Mouse (Mus musculus): Measurements from ENCODE around the gene Stat3.
A peak's percentile ranks its signal among the peaks of the same experiment; 100 is the strongest.

Gene Stat3

DNA sequence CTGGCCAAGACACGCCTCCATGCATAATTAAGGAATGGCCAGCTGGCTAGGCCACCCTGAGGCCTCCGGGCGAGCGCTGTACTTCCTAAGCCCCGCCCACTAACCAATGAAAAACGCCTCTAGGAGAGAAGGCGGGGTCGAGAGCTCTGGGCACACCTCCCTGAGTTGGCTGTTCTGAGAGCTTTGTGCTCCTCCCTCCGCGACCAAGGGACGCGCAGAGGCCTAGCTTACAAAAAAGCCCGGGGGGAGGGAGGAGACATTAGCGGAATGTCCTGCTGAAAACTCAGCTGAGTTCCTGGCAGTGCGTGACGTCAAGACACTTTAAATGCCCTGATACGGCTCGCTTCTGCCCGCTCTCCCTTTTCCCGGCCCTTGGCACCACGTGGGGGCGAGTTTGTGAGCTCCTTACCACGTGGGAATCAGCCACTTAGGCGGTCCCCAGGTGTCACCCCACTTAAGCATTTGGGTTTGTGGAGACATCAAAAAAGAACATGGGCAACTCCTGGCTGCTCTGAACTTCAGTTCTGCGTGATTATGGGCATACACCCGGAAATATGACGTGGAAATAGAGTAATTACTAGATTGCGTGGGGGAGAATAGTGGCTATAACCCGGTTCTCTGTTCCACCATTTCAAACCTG is at the start of gene Stat3:
Stat3 (minus strand) TSS at position 29 of the 640 bp plus-strand sequence.
- peak; percentile 100 for DNase-seq (ENCODE audit: low read depth, low spot score)

DNA sequence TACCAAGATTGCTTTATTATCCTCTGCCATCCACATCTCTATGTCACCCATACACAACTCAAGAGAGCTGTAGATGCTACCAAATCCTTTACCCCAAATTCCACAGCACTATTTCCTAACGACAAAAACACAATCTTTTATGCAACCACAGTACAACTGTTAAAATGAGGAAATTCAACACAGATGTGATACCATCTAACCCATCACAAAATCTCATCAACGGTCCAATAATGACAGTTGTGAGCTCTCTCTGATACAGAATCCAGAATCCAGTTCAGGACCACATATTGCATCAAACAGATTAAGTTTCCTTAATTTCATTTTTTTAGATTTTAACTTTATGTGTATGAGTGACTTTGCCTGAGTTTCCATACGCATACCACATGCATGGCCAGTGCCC is 49.3 kb upstream of the Stat3 start:
- DNase-seq (ENCODE audit: low read depth, low spot score) = no peak

DNA sequence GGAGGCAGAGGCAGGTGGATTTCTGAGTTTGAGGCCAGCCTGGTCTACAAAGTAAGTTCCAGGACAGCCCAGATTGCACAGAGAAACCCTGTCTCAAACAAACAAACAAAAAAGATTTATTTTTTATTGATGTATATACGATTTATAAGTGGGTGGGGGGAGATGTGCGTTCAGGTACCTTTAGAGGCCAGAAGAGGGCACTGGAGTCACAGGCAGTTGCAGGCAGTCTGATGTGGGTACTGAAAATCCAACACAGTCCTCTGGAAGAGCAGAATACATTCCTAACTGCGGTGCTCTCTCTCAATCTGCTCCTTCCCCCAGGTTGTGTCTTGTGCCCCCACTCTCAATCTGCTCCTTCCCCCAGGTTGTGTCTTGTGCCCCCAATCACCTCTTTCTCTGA is 46.3 kb upstream of the Stat3 start:
- DNase-seq (ENCODE audit: low read depth, low spot score) = peak; percentile 74

DNA sequence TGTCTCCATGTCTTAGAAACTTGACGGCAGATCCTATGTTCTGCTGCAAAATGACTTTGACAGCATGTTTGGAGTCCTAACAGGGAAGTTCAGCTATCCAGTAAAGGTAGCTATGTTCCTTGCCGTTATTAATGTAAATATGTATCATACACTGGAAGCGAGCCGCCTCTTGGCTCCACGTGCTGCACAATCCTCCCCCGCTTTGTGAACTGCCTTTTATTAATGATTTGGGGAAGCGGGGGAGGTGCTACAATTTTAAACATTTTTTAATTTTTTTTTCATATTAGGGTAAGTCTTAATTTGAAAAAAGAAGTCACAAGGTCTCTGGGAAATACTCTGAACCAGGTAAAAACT is 44.4 kb upstream of the Stat3 start:
- DNase-seq (ENCODE audit: low read depth, low spot score) = no peak

DNA sequence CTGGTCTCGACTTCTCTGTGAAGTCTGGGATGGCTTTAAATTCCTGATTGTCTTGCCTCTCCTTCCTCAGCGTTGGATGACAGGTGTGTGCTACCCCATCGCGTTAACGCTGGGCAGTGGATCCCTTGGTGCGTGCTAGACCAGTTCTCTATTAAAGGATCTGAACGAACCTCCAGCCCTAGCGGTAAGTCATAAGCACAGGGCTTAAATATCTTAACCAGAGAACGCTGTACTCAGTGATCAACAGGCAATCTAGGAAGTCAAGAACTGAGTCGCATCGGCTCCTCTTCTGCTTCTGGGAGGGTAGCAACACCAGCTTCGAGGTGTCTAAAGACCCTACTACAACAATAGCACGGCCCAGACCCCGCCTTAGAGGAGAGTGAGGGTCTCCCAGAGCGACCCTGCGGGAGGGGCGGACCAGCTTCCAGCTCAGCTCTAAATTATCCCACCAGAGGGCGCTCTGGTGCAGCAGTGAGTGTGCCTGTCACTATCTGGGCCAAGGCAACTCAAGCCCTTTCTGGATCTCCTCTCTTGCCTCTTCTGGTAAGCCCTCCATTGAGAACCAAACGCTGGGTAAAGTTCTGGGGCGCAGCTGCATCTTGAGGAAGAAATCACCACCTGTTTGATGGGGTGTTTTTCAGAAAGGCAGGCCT is 43.9 kb upstream of the Stat3 start:
- DNase-seq (ENCODE audit: low read depth, low spot score) = peak; percentile 83

DNA sequence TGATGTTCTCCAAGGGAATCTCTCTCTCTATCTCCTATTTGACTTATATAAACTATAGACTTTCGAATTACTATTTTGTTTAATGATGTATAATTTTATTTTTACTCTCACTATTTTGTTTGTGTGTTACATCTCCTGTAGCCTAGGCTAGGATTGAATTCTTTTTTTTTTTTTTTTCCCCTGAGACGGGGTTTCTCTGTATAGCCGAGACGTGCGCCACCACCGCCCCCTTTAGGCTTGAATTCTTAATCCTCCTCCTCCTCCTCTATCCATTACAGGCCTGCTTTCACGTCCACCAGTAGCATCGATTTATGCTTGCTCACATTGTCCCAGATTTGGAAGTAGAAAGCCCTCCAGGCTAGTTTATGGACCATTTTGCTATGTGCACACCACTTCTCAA is 42.7 kb upstream of the Stat3 start:
- DNase-seq (ENCODE audit: low read depth, low spot score) = peak; percentile 36

DNA sequence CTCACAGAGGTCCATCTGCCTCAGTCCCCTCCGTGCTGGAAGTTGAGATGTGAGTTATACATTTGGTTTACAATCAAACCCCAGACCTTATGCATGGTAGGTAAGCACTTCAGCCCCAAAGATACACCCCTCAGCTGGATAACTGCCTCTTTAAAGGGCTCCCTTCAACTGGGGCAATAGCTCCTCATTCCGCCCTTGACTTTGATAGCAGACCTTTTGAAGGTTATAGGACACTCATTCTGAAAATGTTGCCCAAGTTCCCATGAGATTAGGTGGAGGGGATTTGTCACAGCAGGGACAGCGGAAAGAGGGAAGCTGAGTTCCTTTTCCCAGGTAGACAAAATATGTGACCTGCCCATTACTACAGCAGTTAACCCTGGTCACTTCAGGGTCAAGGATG is 41.9 kb upstream of the Stat3 start:
- no peak for DNase-seq (ENCODE audit: low read depth, low spot score)

DNA sequence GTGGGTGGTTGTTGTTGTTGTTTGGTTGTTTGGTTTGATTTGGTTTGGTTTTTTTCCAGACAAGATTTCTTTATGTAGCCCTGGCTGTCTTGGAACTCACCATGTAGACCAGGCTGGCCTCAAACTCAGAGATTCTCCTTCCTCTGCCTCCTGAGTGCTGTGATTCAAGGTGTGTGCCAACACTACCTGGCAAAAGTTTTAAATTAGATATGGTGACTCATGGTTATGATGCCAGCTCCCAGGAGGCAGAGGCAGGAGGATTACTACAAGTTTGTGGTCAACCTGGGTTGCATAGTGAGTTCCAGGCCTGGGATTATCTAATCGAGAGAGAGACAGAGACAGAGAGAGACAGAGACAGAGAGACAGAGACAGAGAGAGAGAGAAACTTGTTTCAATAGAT is 41.1 kb upstream of the Stat3 start:
- no peak for DNase-seq (ENCODE audit: low read depth, low spot score)

DNA sequence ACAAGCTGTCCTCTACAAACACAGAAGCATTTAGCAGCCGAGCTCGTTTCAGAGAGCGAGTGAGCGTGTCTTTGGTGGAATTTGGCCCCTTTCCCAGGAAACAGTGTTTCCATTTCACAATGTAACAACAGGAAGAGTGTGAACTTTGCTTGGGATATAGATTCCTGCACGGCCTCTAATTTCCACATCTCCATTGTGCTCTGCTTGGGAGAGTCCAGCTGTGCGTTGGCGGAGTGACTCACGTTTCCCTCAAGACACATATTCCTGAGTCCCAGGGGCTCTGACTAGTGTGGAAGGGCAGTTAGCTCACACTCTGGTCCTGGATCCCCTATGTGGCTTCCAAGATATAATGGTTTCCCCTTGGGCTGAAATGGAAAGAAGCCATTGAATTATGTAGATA is 40.5 kb upstream of the Stat3 start:
- DNase-seq (ENCODE audit: low read depth, low spot score) = no peak

DNA sequence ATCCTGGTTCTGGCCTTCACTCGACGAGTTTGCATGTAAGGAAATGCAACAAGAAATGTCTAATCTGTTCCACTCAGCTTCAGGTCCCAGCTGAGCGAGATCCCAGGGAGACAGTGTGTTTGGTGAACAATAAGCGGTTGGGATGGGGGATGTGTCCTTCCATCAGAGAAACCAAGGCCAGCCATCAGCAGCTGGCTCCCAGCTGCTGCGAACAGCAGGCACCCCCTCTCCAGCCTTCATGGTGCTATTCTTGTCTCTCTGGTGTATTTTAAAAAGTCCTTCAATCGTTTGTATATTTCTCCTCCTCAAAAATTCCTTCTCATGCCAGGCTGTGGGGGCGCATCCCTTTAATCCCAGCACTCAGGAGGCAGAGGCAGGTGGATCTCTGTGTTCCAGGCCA is 35.9 kb upstream of the Stat3 start:
- DNase-seq (ENCODE audit: low read depth, low spot score) = no peak

DNA sequence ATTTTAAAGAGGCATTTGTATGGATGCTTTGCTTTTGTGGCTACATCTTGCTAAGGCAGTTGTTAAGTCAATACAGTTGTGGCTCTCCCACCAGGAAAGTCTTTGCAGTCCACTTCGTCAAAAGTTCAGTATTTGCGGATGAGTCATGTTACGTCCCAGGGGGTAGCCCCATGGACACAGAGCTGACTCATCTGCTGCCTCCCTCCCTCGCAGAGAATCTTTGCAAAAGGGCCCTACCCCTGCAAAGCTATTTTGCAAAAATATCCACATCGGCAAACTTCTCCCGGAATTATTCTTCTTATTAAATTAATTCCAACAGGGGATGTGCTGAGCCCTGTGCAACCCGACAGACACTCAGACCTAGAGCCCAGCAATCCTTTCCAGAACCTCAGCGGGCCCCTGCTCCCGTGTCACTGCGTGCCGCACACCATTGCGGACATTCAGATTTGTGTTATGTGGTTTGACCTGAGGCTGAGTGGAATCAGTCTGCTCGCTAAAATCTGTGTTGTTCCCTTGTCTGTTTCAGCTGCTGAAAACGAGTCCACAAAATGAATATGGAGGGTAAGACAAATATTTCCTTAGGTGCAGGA is 35.1 kb upstream of the Stat3 start:
- no peak for DNase-seq (ENCODE audit: low read depth, low spot score)

DNA sequence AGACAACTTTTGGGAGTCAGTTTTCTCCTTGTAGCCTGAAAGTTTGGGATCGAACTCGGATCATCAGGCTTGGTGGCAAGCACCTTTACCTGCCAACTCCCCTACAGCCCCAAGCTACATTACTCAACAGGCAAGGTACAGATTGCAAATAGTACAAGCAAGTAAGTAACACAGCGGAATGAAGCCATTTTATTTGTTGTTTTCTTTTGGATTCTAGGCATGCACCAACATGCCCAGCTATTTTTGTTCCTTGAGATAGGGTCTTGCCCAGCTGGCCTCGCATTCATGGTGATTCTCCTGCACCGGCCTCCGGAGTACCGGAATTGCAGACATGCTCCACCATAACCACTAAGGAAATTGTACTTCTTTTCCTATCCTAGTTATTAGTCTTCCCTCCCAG is 33.9 kb upstream of the Stat3 start:
- no peak for DNase-seq (ENCODE audit: low read depth, low spot score)

DNA sequence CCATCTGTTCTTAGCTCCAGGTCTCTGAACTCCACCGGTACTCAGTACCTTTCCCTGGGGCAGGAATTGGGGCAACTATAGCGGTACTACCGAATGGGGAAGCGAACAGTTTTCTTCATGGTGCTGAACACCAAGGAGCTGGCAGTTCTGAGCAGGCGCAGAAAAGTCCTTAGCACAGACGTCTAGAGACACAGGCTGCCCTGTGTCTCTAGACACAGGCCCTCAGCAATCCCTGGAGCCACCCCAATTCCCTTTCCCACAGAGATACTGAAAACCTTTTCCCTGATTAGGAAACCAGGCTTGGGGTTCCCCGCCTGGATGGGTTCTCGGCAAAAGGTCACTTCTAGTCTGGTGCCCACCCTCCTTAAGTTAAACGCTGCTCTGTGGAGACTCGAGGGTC is 32.1 kb upstream of the Stat3 start:
- DNase-seq (ENCODE audit: low read depth, low spot score) = no peak

DNA sequence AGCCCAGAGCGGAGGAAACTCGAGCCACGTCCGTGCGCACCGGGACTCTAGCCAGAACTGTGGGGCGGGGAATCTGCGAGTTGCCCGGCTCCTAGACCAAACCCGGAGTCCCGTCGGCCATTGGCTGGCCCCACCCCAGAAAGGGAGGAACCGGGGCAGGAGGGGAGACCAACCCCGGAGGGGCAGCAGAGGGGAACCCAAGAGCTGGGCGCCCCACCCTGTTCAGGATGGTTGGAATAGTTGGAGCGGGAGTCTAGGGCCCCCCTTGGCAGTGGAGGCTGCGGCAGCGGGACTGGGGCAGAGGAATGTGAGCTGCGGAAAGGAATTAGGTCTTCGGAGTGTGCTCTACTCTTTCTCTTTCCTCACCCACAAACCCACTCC is 31.2 kb upstream of the Stat3 start, which contains the start of gene Cavin1:
Cavin1 (minus strand) TSS at position 331 of the 381 bp plus-strand sequence.
- DNase-seq (ENCODE audit: low read depth, low spot score) = peak; percentile 59

DNA sequence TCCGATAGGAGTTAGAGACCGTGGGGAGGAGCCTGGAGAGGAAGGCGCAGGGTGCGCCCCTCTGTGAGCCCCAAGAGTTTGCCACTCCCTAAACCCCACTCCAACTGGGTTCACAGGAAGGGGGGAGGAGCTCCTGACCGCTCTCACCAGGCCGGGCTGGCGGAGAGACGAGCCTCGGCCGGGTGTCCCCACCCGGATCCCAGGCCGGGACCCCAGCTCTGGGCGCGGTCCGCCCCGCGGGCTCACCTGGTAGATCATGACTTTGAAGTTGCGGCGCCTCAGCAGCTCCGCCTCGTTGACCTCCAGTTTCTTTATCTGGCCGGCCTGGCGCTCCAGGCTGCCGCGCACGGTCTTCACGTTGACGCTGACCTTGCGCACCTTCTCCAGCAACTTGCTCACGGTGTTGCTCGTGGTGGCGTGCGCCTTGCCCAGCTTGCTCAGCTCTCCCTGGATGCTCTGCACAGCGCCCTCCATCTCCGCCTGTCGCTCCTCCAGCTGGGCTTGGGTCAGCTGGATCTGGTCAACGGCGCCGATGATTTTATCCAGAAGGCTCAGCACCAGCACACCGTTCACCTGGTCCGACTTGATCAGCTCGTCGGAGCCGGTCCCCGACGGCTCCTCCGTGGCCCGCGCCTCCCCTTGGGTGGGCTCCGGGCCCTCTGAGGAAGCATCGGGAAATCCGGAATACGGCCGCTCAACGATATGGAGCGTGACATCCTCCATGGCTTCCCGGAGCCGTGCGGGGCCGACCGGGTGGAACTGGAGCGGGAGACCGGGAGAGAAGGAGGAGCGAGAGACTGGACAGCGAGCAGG is 30.6 kb upstream of the Stat3 start:
- DNase-seq (ENCODE audit: low read depth, low spot score) = peak; percentile 72

DNA sequence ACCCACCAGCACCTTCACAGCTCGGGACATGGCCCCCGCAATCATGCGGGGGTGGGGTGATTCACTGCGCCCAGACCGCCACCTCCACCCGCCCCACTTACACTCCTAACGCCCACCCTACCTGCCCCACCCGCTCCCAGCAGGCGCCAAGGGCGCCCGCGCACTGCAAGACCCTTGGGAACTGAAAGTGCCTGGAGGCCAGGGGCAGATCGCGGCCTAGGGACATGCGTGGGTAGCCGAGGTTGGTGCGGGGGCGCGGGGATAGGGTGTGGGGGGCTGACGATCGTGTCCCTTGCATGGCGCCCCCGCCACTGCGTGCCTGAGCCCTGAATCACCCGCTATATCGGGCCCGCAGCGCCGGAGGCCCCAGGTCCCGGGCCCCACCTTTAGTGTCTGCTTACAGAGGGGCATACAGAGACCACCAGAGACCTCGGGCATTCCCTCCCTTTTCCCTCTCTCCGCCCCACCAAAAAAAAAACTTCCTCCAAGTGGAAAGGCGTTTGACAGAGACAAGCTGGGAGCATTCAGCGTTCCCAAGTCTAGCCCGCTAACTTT is 29.9 kb upstream of the Stat3 start:
- DNase-seq (ENCODE audit: low read depth, low spot score) = no peak

DNA sequence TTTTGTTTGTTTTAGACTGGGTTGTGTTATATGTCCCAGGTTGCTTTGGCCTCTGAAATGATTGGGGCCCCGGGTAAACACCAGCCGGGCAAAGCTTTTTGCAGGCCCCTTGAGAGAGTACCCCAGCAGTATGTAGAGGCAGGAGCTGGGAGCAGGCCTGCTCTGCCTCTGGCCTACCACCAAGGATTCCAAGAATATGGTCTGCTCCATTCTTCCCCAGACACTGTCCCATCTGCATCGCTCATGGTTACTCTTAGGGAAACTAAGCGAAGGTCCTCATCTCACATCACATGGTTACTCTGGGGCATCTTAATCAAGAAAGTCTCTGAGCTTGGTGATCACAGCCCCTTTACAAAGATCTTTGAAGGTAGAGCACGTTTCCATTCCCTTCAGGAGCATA is 29.2 kb upstream of the Stat3 start:
- DNase-seq (ENCODE audit: low read depth, low spot score) = no peak

DNA sequence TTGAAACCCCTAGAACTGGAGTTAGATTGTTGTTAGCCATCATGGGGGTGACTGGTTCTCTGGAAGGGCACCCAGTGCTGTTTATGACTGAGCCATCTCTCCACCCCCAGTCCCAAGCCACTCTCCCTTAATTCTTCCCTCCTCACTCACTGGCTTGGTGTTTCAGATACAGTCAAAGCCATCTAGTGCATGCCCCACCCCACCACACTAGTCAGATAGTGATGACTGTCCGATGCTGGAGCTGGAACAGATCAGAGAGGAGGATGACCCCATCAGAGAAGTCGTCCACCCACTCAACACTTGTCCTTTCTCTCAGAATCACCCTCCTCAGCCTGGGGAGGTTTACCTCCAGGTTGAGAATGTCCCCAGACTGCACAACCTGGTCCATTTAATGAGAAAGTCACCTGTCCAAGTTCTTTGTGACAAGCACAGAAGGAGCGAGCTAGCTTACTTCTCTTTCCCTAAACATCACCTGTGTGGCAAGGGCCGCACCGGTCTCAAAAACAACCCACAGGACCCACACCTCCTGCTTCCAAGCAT is 28.6 kb upstream of the Stat3 start:
- no peak for DNase-seq (ENCODE audit: low read depth, low spot score)

DNA sequence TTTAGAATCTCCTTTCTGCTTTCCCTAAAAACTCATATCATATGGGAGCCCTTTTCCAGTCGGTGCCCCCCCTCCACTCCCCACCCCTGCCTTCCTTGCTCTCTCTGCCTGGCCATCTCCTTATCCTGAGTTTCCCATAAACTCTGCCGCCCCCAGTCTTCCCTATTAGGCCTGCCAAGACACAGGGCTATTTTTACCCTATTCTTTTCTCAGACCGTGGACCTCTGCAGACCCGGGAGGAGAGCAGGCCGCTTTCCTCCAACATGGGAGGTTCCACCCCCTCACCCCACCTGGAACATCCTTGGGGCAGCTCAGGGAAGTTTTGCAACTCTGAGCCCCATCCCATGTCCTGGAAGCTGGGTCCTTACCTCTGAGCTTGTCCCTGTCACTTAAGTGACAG is 28.0 kb upstream of the Stat3 start:
- no peak for DNase-seq (ENCODE audit: low read depth, low spot score)

DNA sequence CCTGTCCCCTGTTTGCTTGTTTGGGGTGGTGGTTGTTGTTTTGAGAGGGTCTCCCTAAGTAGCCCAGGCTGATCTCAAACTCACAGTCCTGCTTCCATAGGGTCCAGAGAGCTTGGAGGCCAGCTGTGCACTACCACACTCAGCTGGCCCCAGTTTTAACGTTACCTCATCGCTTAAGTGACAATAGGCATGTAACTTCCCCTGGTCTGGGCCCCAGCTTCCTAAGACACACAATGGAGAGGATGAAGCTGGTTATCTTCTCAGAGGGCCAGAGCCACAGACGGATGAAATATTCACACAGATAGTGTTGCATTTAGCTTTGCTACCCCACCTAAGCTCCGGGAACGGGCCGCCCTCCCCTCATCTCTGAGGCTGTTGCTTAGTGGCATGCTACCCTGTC is 26.4 kb upstream of the Stat3 start:
- DNase-seq (ENCODE audit: low read depth, low spot score) = no peak

DNA sequence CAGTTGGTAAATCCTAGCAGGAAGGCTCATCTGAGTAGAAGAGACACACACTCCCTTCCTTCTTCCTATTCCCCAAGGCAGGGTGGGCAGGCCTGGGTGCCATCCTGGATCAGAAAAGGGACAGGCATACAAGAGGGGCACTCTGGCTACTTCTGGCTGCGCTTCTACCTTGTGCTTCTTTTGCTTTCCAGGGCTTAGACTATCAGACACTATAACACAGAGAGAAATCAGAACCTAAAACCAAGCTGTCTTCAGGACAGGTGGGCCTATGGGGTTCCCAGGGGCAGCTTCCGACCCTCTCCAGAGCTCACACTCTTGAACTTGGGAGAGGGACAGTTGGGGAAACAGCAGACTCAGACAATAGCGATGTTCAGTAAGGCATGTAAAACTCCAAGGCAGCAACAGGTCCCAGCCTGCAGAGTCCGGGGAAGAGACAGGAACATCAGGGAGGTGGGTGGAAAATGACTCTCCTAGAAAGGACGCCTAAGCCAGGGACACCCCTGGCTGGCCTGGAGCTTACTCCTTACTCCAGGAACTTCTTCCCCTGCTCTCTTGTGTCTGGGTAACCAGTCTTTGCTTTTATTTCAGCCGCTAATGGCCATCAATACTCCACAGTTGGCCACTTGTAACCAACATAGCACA is 25.7 kb upstream of the Stat3 start:
- no peak for DNase-seq (ENCODE audit: low read depth, low spot score)

Data from ES-CJ7 (cell line).